Mouse (Mus musculus) urinary bladder, adult 18-20 months (tissue): ENCODE results near the gene Ppp1r14d.

Source experiments
- DNase-seq, 2 experiments: peaks; one replicate each; pipeline ENCODE4 v3.0.0; 2022; ENCODE audit warnings: low spot score in 2 of 2, mixed read lengths in 2 of 2

Ppp1r14d gene

DNA sequence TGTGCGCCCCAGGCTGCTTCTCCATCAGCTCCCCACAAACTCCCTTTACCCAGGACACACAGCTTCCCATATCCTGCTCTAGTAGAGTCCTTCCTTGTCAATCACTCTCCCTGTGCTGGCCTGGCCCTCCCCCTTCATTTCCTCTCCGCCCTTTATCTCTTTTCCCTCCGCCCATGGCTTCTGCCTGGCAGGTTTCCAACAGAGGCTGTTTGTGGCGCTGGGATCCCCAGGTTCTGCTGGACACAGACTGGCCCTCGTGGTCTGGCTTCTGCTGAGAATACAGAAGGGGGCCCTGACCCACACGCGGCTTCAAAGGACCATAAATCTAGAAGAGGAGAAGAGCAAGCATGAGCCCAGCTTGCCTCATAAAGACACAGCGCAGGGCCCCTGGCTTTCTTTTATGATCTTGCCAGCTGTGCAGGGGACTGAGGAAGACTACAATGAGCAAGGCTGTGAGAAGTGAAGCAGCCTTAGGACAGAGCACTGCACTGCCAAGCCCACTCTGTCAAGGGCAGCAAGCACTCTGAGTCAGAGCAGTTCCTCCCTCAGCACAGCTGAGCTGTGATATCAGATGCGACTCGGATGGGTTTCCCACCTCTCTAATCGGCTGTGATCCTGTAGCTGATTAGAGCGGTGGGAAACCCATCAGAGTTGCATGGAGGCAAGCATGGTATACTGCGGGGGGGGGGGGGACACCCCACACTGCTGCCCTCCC, 56.7 kb downstream of the Ppp1r14d start:
- DNase-seq = no peak

DNA sequence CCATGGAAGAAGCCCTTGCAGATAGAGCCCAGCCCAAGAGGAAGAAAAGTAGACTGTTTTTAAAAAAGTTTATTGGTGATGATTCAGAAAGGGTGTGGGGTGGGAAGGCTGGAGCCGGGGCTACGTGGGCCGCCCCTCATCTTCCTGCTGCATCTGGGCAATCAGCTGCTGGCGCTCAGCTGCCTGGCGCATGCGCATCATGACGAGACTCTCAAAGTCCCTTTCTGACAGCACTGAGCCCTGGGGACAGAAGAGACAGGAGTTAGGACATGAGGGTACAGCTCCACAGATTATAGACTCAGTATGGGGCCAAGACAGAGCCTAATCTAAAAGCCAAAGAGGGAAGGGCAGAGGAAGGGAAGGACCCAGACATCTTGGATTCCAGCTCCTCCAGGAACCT, 57.3 kb downstream of the Ppp1r14d start:
- DNase-seq = no peak

DNA sequence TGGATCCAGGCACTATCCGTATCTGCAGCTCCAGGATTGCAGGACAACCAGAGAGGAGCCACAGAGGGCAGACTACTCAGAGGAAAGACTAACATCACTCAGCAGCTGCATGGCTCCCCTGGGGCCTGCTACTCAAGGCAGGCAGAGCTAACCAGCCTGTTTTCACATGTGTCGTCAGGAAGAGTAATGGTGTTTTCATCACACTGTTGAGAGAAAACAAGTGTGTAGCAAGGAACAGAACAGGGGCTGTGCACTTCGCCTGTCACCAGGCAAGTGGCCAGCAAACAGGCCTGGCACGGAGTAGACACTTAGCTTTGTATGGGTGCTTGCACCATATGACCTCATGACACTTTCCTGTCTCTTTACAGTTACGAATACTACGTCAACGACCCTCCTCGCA, 58.1 kb downstream of the Ppp1r14d start:
- DNase-seq = no peak

DNA sequence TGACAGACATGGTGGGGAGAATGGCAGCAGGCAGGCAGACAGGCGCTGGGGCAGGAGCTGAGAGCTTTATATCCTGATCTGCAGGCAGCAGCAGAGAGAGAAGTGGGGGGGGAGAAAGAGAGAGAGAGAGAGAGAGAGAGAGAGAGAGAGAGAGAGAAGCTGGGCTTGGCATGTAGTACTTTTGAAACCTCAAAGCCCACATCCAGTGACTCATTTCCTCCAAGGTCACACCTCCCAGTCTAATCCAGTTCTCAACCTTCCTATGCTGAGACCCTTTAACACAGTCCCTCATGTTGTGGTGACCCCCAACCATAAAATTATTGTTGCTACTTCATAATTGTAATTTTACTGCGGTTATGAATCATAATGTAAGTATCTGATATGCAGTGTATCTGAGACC, 59.4 kb downstream of the Ppp1r14d start:
- DNase-seq = no peak
